Mouse (Mus musculus): ENCODE results near the gene Gm49378. TPM values are rescaled to one million over a fixed set of nuclear protein-coding genes. Genes with fewer than 3 reads are reported as not detected.

The Gm49378 gene
- polyA plus RNA-seq, 1 experiment from 2014 or later, result 1.4 TPM

- Histone ChIP-seq H3K4me2 (replicated peaks) (no peak overlapping the region), H3K4me3 (replicated peaks) (no peak overlapping the region), H3K9me3 (replicated peaks) (no peaks in the 10 kb centered on the region), H3K9ac (no peak overlapping the region), H3K27ac (replicated peaks) (no peak overlapping the region), H3K27me3 (no peaks in the 10 kb centered on the region), H3K4me1 (0 out of 2 replicates have a peak, but pooled peaks cover 4% of the 10 kb centered on the region), H3K36me3 (peaks cover 87% of the 10 kb centered on the region)
- no peak for ATAC-seq (ENCODE audit: insufficient number of reproducible peaks, low FRiP score, low TSS enrichment, low read depth)
- WGBS, result 91% methylated on average over 27 of the region's 27 CpGs
Observed at GRCm38 (mm10) chr14:55628077-55628827, 9.4 kb downstream of the Gm49378 start.

- Histone ChIP-seq H3K4me3 (replicated peaks) (no peak overlapping the region), H3K9me3 (replicated peaks) (no peaks in the 10 kb centered on the region), H3K4me2 (replicated peaks) (peak overlapping the region; percentile 22), H3K27me3 (no peaks in the 10 kb centered on the region), H3K9ac (no peak overlapping the region), H3K36me3 (no peaks in the 10 kb centered on the region), H3K27ac (replicated peaks) (no peak overlapping the region), H3K4me1 (no peaks in the 10 kb centered on the region)
- 42% methylated on average over 22 of the region's 22 CpGs for WGBS
- no peak for ATAC-seq (ENCODE audit: insufficient number of reproducible peaks, low FRiP score, low TSS enrichment, low read depth)
Observed at GRCm38 (mm10) chr14:55618486-55619195, 19.1 kb downstream of the Gm49378 start.

GRCm38 (mm10) chr14:55617822-55618221 is 19.9 kb downstream of the Gm49378 start, which contains the start of gene Rec8:
Gene Rec8, plus strand, starts transcription at chr14:55618037.
- 25% methylated on average over 21 of the region's 21 CpGs for WGBS
- Histone ChIP-seq H3K9me3 (replicated peaks) (no peaks in the 10 kb centered on the region), H3K4me1 (no peaks in the 10 kb centered on the region), H3K9ac (no peak within 1 kb of the TSS), H3K27me3 (no peaks in the 10 kb centered on the region), H3K36me3 (no peaks in the 10 kb centered on the region), H3K27ac (replicated peaks) (no peak within 1 kb of the TSS), H3K4me2 (replicated peaks) (peak within 1 kb of the TSS; percentile 22), H3K4me3 (replicated peaks) (no peak within 1 kb of the TSS)
- ATAC-seq (ENCODE audit: insufficient number of reproducible peaks, low FRiP score, low TSS enrichment, low read depth), result peak; percentile 70; the same call in 1 of the 2 replicates

- no peak overlapping the region for H3K27ac ChIP-seq (replicated peaks)
- no peaks in the 10 kb centered on the region for H3K4me1 ChIP-seq
- no peak overlapping the region for H3K9ac ChIP-seq
- H3K4me3 ChIP-seq (replicated peaks), result no peak overlapping the region
- no peaks in the 10 kb centered on the region for H3K27me3 ChIP-seq
- H3K4me2 ChIP-seq (replicated peaks), result no peak overlapping the region
- H3K36me3 ChIP-seq, result no peaks in the 10 kb centered on the region
- WGBS, result 83% methylated on average over 2 of the region's 2 CpGs
- H3K9me3 ChIP-seq (replicated peaks), result no peaks in the 10 kb centered on the region
- ATAC-seq (ENCODE audit: insufficient number of reproducible peaks, low FRiP score, low TSS enrichment, low read depth), result no peak
Observed at GRCm38 (mm10) chr14:55616844-55617243, 20.9 kb downstream of the Gm49378 start.

GRCm38 (mm10) chr14:55615876-55616275 is 21.8 kb downstream of the Gm49378 start:
- ATAC-seq (ENCODE audit: insufficient number of reproducible peaks, low FRiP score, low TSS enrichment, low read depth), result no peak
- 30% methylated on average over 2 of the region's 2 CpGs for WGBS
- no peaks in the 10 kb centered on the region for H3K4me1 ChIP-seq

GRCm38 (mm10) chr14:55614565-55615178 is 23.0 kb downstream of the Gm49378 start:
- no peak for ATAC-seq (ENCODE audit: insufficient number of reproducible peaks, low FRiP score, low TSS enrichment, low read depth)
- Histone ChIP-seq H3K36me3 (peaks cover 5% of the 10 kb centered on the region; the same call in 1 of the 2 replicates), H3K27ac (replicated peaks) (no peak overlapping the region), H3K27me3 (no peaks in the 10 kb centered on the region), H3K4me2 (replicated peaks) (no peak overlapping the region), H3K4me3 (replicated peaks) (no peak overlapping the region), H3K9ac (no peak overlapping the region), H3K4me1 (no peaks in the 10 kb centered on the region), H3K9me3 (replicated peaks) (no peaks in the 10 kb centered on the region)
- 75% methylated on average over 7 of the region's 7 CpGs for WGBS

More at GRCm38 (mm10) chr14:55615876-55616275, 21.8 kb downstream of the Gm49378 start:
- no peaks in the 10 kb centered on the region for H3K27me3 ChIP-seq
- no peak overlapping the region for H3K4me2 ChIP-seq (replicated peaks)
- H3K36me3 ChIP-seq, result no peaks in the 10 kb centered on the region
- no peak overlapping the region for H3K27ac ChIP-seq (replicated peaks)
- no peak overlapping the region for H3K4me3 ChIP-seq (replicated peaks)
- no peaks in the 10 kb centered on the region for H3K9me3 ChIP-seq (replicated peaks)
- no peak overlapping the region for H3K9ac ChIP-seq

GRCm38 (mm10) chr14:55613346-55613745 is 24.3 kb downstream of the Gm49378 start:
- 62% methylated on average over 6 of the region's 6 CpGs for WGBS
- ATAC-seq (ENCODE audit: insufficient number of reproducible peaks, low FRiP score, low TSS enrichment, low read depth), result no peak

GRCm38 (mm10) chr14:55608339-55608738 is 29.4 kb downstream of the Gm49378 start:
- no peak overlapping the region for H3K4me3 ChIP-seq (replicated peaks)
- no peaks in the 10 kb centered on the region for H3K27me3 ChIP-seq
- peaks cover 45% of the 10 kb centered on the region for H3K36me3 ChIP-seq
- no peak for ATAC-seq (ENCODE audit: insufficient number of reproducible peaks, low FRiP score, low TSS enrichment, low read depth)
- H3K4me1 ChIP-seq, result peaks cover 17% of the 10 kb centered on the region
- 91% methylated on average over 6 of the region's 6 CpGs for WGBS
- H3K4me2 ChIP-seq (replicated peaks), result no peak overlapping the region
- no peaks in the 10 kb centered on the region for H3K9me3 ChIP-seq (replicated peaks)
- H3K9ac ChIP-seq, result no peak overlapping the region
- no peak overlapping the region for H3K27ac ChIP-seq (replicated peaks)

More at GRCm38 (mm10) chr14:55613346-55613745, 24.3 kb downstream of the Gm49378 start:
- peaks cover 17% of the 10 kb centered on the region for H3K36me3 ChIP-seq
- H3K9me3 ChIP-seq (replicated peaks), result no peaks in the 10 kb centered on the region
- no peak overlapping the region for H3K27ac ChIP-seq (replicated peaks)
- H3K27me3 ChIP-seq, result no peaks in the 10 kb centered on the region
- H3K9ac ChIP-seq, result no peak overlapping the region
- no peak overlapping the region for H3K4me2 ChIP-seq (replicated peaks)
- no peak overlapping the region for H3K4me3 ChIP-seq (replicated peaks)
- no peaks in the 10 kb centered on the region for H3K4me1 ChIP-seq

GRCm38 (mm10) chr14:55605743-55606459 is 31.8 kb downstream of the Gm49378 start:
- no peak overlapping the region for H3K9ac ChIP-seq
- H3K4me2 ChIP-seq (replicated peaks), result no peak overlapping the region
- no peak overlapping the region for H3K27ac ChIP-seq (replicated peaks)
- no peak for ATAC-seq (ENCODE audit: insufficient number of reproducible peaks, low FRiP score, low TSS enrichment, low read depth)
- H3K9me3 ChIP-seq (replicated peaks), result no peaks in the 10 kb centered on the region
- peaks cover 19% of the 10 kb centered on the region for H3K4me1 ChIP-seq
- WGBS, result 89% methylated on average over 16 of the region's 16 CpGs
- no peak overlapping the region for H3K4me3 ChIP-seq (replicated peaks)
- H3K27me3 ChIP-seq, result no peaks in the 10 kb centered on the region
- peaks cover 66% of the 10 kb centered on the region for H3K36me3 ChIP-seq

GRCm38 (mm10) chr14:55604823-55605222 is 32.9 kb downstream of the Gm49378 start:
- H3K4me1 ChIP-seq, result peaks cover 19% of the 10 kb centered on the region
- H3K4me2 ChIP-seq (replicated peaks), result 0 out of 2 replicates have a peak overlapping the region, but pooled peaks have one; percentile 8
- H3K4me3 ChIP-seq (replicated peaks), result peak overlapping the region; percentile 39; the same call in 1 of the 2 replicates
- no peak overlapping the region for H3K27ac ChIP-seq (replicated peaks)
- H3K36me3 ChIP-seq, result peaks cover 72% of the 10 kb centered on the region
- WGBS, result 80% methylated on average over 11 of the region's 11 CpGs
- H3K27me3 ChIP-seq, result no peaks in the 10 kb centered on the region
- H3K9ac ChIP-seq, result no peak overlapping the region
- no peak for ATAC-seq (ENCODE audit: insufficient number of reproducible peaks, low FRiP score, low TSS enrichment, low read depth)
- H3K9me3 ChIP-seq (replicated peaks), result no peaks in the 10 kb centered on the region
